Mouse (Mus musculus) embryonic facial prominence, embryonic 13.5 days (tissue): Measurements from ENCODE around the gene Tmem132c. TPM values are rescaled to one million over a fixed set of nuclear protein-coding genes. Genes with fewer than 3 reads are reported as not detected.
"Not testable (repeated sequence)": the region's sequence is repeated elsewhere in the genome, so short reads cannot be mapped to it uniquely, and the experiment has no call there.

Experiments
- ATAC-seq: fragments of 200-750 bp; cut with Nextera tagmentation; 2 replicates; pipeline ENCODE4 v1.8.0; 2017; ENCODE audit warnings: low read depth; ENCODE audit not compliant: insufficient number of reproducible peaks, insufficient read depth, low FRiP score, low TSS enrichment
- H3K27ac ChIP-seq: fragments of 300-500 bp; sonication (generic); 2 replicates; pipeline ENCODE4 v1.5.1; 2015; ENCODE audit warnings: moderate library complexity, mild to moderate bottlenecking, inconsistent platforms
- H3K27me3 ChIP-seq: fragments of 300-500 bp; sonication (generic); 2 replicates; pipeline ENCODE4 v1.6.1; 2015; ENCODE audit warnings: mild to moderate bottlenecking, inconsistent platforms
- H3K36me3 ChIP-seq: fragments of 300-500 bp; sonication (generic); 2 replicates; pipeline ENCODE4 v1.6.1; 2015; ENCODE audit warnings: mild to moderate bottlenecking, inconsistent platforms
- H3K4me1 ChIP-seq: fragments of 300-500 bp; sonication (generic); 2 replicates; pipeline ENCODE4 v1.6.1; 2015; ENCODE audit warnings: inconsistent platforms
- H3K4me2 ChIP-seq: fragments of 300-500 bp; sonication (generic); 2 replicates; pipeline ENCODE4 v1.6.1; 2015; ENCODE audit warnings: moderate library complexity, mild to moderate bottlenecking, inconsistent platforms
- H3K4me3 ChIP-seq: fragments of 300-500 bp; sonication (generic); 2 replicates; pipeline ENCODE4 v1.5.1; 2015; ENCODE audit warnings: mild to moderate bottlenecking, inconsistent platforms
- H3K9ac ChIP-seq: fragments of 300-500 bp; sonication (generic); 2 replicates; pipeline ENCODE4 v1.6.1; 2015; ENCODE audit warnings: mild to moderate bottlenecking, inconsistent platforms
- H3K9me3 ChIP-seq: fragments of 300-500 bp; sonication (generic); 2 replicates; pipeline ENCODE4 v1.6.1; 2016; ENCODE audit warnings: inconsistent platforms
- WGBS: fragments of 180-500 bp; shearing (Covaris S2); methylation state at CpG from one replicate; pipeline ENCODE4 v1.1.7; 2015; ENCODE audit warnings: mixed read lengths; 5-methylcytosine and 5-hydroxymethylcytosine counted together
- polyA plus RNA-seq: library from polyadenylated mRNA; unstranded; fragments of >200 nt; fragmentation: Nextera tagmentation; extraction: Ambion mirVana; gene quantifications from 2 replicates; pipeline ENCODE4 v1.2.1, GENCODE M21; 2015

The Tmem132c gene
- polyA plus RNA-seq, 1 experiment from 2014 or later: 55.6 TPM

DNA sequence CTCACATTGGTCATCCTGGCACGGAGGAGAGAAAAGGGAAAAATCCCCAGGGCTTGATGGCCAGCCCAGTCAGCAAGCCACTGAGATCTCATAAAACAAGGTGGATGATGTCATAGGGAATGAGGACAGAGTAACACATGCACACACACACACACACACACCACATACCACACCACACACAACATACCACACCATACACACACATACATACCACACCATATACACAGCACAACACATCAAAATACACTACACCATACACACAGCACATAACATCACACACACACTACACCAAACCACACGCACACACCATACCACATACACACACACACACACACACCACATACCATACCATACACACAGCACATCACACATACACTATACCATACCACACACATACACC is 104.8 kb downstream of the Tmem132c start:
- H3K27me3 ChIP-seq: no peaks in the 10 kb centered on the region
- no peak overlapping the region for H3K9ac ChIP-seq
- WGBS: 84% methylated on average over 2 of the region's 2 CpGs
- H3K4me2 ChIP-seq: no peak overlapping the region
- H3K4me1 ChIP-seq: peaks cover 40% of the 10 kb centered on the region
- peak overlapping the region; percentile 8 for H3K27ac ChIP-seq
- no peaks in the 10 kb centered on the region for H3K9me3 ChIP-seq
- no peaks in the 10 kb centered on the region for H3K36me3 ChIP-seq
- no peak for ATAC-seq
- no peak overlapping the region for H3K4me3 ChIP-seq

DNA sequence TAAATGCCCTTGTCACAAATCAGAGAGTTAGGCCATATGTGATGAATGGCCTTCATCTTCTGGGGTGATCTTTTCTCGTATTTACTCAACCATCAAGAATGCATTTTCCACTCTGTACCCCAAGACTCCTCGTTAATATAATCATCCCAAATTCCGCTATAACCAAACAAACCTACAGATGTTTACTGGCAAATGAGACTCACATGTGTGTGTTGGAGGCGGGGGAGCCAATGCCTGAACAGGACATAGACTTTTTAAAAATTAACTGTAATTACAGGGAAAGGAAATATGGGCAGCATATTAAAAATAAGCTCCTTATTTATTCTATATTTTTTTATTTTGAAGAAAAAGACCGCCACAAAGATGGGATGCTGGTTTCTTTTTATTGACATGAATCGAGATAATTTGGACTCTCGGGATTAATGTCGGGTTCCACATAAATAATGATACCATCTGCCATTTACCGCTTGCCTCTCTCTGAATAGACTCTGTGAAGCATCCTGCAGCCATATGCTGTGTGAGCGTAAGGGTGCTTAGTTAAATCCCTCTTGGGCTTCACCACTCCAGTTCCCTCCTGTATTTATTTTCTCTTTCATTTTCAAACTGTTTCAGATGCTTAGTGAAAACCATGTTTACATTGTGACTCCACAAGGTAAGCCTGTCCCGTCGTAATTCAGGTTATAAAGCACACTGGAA is 105.6 kb downstream of the Tmem132c start:
- Histone ChIP-seq H3K9ac (no peak overlapping the region), H3K36me3 (no peaks in the 10 kb centered on the region), H3K4me1 (peaks cover 40% of the 10 kb centered on the region), H3K27ac (peak overlapping the region; percentile 41), H3K4me2 (peak overlapping the region; percentile 9; the same call in 1 of the 2 replicates), H3K4me3 (no peak overlapping the region), H3K27me3 (no peaks in the 10 kb centered on the region), H3K9me3 (no peaks in the 10 kb centered on the region)
- 43% methylated on average over 12 of the region's 12 CpGs for WGBS
- no peak for ATAC-seq

DNA sequence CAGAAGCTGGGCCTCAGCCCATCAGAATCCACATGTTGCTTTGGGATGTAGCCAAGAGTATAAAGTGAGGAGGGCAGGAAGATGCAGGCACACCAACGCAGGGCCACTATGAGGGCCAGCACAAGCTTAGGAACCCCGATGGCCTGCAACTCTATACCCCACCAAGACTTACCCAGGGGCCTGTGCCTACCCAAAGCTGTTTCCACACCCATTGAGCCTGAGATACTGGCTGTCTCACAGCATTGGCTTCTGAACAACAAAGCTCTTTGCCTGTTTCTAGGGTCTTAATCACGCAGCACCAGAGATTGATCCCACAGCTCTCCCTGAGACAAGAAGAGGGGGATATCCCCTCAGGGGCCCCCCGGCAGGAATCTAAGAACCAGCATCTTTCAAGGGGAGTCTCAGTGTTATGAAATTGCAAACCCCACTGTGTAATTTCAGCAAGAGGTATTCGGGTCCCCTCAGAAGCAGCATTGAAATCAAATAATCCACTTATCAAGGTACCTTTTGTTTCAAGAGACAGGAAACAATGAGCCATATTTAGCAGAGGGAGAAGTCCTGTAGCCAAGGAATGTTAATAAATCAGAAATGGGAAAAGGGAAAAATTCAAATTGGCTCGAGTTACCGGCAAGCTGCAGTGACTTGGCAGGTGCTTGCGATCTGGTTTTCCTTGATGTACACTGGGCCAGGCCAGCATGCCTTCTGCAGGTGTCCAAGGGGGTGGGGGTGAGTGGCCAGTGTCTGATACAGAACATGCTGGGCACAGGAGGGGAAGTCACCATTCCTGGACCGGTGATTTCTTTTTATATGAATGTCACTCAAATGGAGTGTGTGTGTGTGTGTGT is 107.8 kb downstream of the Tmem132c start:
- WGBS: 40% methylated on average over 9 of the region's 9 CpGs
- Histone ChIP-seq H3K27me3 (no peaks in the 10 kb centered on the region), H3K4me3 (no peak overlapping the region), H3K9me3 (no peaks in the 10 kb centered on the region), H3K4me1 (peaks cover 40% of the 10 kb centered on the region), H3K4me2 (no peak overlapping the region), H3K9ac (0 out of 2 replicates have a peak overlapping the region, but pooled peaks have one; percentile 16), H3K27ac (peak overlapping the region; percentile 80), H3K36me3 (no peaks in the 10 kb centered on the region)
- no peak for ATAC-seq

DNA sequence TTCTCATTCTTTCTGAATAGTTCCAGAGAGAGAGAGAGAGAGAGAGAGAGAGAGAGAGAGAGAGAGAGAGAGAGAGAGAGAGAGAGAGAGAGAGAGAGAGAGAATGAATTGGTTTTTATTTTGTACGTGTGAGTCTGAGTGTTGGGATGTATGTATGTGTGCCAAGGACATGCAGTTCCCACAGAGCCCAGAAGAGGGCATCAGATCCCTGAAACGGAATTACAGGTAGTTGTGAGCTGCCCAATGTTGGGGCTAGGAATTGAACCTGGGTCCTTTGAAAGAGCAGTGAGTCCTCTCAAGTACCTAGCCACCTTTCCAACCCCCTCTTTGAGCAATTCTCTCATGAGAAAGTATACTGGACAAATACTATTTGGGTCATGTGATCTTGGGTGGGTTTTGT is 111.4 kb downstream of the Tmem132c start:
- H3K4me2 ChIP-seq: no peak overlapping the region
- H3K9ac ChIP-seq: no peak overlapping the region
- 68% methylated on average over 2 of the region's 2 CpGs for WGBS
- peaks cover 38% of the 10 kb centered on the region for H3K4me1 ChIP-seq
- H3K9me3 ChIP-seq: no peaks in the 10 kb centered on the region
- H3K27ac ChIP-seq: no peak overlapping the region
- H3K4me3 ChIP-seq: no peak overlapping the region
- no peaks in the 10 kb centered on the region for H3K36me3 ChIP-seq
- no peaks in the 10 kb centered on the region for H3K27me3 ChIP-seq
- no peak for ATAC-seq

DNA sequence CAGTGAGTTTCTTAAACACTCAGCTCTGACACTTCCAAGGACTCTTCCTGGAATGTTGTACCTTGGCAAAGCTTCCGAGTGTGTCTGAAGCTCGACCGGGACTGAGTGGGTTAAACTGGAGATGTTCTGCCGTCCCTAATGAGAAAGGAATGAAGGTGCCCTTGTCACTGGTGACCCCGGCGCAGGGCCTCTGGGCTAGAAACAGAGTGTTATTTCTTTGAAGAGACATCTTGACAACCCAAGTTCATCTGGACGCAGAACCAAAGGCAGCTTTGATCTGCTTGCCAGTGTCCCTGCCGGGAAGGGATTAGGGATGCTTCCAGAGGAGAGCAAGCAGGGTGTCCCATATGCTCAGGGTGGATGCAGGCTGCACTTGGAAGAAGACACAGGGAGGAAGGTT is 114.2 kb downstream of the Tmem132c start:
- no peak overlapping the region for H3K4me3 ChIP-seq
- 0 out of 2 replicates have a peak overlapping the region, but pooled peaks have one; percentile 2 for H3K27ac ChIP-seq
- no peaks in the 10 kb centered on the region for H3K27me3 ChIP-seq
- no peak overlapping the region for H3K9ac ChIP-seq
- ATAC-seq: no peak
- H3K4me1 ChIP-seq: peaks cover 19% of the 10 kb centered on the region
- WGBS: 13% methylated on average over 8 of the region's 8 CpGs
- no peak overlapping the region for H3K4me2 ChIP-seq
- no peaks in the 10 kb centered on the region for H3K9me3 ChIP-seq
- H3K36me3 ChIP-seq: peaks cover 11% of the 10 kb centered on the region

DNA sequence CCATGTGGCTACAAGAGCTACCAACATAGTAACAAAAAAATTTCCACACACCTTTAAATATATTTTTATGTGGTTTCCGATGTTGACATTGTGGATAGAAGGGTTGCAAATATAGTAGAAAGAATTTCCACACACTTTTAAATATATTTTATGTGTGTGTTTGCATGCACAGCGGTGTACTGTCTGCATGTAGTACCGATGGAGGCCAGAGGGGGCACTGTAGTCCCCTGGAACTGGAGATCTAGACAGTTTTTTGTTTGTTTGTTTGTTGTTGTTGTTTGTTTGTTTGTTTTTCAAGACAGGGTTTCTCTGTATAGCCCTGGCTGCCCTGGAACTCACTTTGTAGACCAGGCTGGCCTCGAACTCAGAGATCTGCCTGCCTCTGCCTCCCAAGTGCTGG is 116.3 kb downstream of the Tmem132c start:
- peaks cover 11% of the 10 kb centered on the region for H3K36me3 ChIP-seq

DNA sequence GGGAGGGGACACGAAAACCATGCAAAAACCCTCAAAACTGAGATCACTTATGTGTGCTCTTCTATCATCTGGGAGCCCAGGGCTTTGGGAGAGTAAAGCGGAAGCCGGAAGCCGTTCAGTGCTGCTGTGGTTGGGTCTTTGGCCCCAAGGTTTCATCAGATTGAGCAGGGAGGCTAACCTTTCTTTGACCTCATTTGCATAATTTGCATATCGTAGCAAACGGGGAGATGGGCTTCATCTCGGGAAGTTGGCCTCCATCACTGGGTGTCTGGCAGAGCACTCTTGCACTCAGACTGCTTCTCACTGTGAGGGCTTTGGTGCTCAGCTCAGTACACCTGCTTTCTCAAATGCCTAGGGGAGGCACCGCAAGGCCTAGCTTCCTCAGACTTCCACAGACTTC is 119.5 kb downstream of the Tmem132c start:
- H3K4me1 ChIP-seq: peaks cover 23% of the 10 kb centered on the region
- no peaks in the 10 kb centered on the region for H3K9me3 ChIP-seq
- no peak overlapping the region for H3K9ac ChIP-seq
- ATAC-seq: no peak
- no peak overlapping the region for H3K27ac ChIP-seq
- H3K36me3 ChIP-seq: peaks cover 11% of the 10 kb centered on the region
- no peaks in the 10 kb centered on the region for H3K27me3 ChIP-seq
- H3K4me3 ChIP-seq: no peak overlapping the region
- WGBS: 63% methylated on average over 8 of the region's 8 CpGs
- H3K4me2 ChIP-seq: no peak overlapping the region

More for the DNA sequence above, 116.3 kb downstream of the Tmem132c start:
- not testable (repeated sequence) for H3K9me3 ChIP-seq, H3K27ac ChIP-seq, H3K4me3 ChIP-seq, H3K9ac ChIP-seq, H3K27me3 ChIP-seq, H3K4me2 ChIP-seq, ATAC-seq
- 84% methylated on average over 4 of the region's 4 CpGs for WGBS
- peaks cover 32% of the 10 kb centered on the region for H3K4me1 ChIP-seq

DNA sequence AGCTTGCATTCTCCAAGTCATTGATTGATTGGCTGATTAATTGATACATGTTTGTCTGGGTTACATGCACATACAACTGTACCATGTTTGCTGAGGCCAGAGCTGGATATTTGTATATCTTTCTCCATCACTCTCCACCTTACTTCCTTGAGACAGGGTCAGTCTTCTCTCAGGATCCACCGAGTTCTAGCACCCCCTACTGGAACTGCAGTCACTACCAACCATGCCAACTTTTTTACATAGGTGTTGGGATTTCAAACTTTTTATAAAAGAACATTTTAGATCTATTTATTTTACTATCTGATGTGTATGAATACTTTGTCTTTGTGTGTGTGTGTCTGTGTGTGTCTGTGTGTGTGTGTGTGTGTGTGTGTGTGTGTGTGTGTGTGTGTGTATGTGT is 123.5 kb downstream of the Tmem132c start:
- Histone ChIP-seq H3K4me3 (no peak overlapping the region), H3K9me3 (no peaks in the 10 kb centered on the region), H3K4me2 (no peak overlapping the region), H3K27me3 (no peaks in the 10 kb centered on the region), H3K27ac (no peak overlapping the region), H3K4me1 (peaks cover 33% of the 10 kb centered on the region), H3K9ac (no peak overlapping the region), H3K36me3 (peaks cover 3% of the 10 kb centered on the region)
- WGBS: 18% methylated on average over 1 of the region's 1 CpGs
- no peak for ATAC-seq

DNA sequence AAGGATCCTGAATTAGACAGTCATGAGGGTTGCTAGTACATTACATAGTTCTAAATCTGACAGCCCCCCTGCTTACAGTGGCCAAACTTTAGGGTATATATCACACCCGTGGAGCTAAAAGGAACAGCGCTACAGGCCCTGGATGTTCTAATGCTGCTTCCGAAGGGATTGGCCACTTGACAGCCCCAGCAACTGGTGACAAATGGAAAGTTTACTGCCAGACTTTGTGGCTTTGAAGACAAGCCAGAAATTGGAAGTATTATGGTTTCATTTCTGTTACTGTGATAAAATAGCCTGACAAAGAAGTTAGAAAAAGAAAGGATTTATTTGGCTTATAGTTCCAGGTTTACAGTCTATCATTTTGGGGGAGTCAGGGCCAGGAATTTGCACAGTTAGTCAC is 126.6 kb downstream of the Tmem132c start:
- no peak for ATAC-seq
- H3K4me2 ChIP-seq: no peak overlapping the region
- H3K27me3 ChIP-seq: no peaks in the 10 kb centered on the region
- H3K4me1 ChIP-seq: peaks cover 36% of the 10 kb centered on the region
- H3K36me3 ChIP-seq: no peaks in the 10 kb centered on the region
- H3K4me3 ChIP-seq: no peak overlapping the region
- no peak overlapping the region for H3K9ac ChIP-seq
- no peaks in the 10 kb centered on the region for H3K9me3 ChIP-seq
- 91% methylated on average over 3 of the region's 3 CpGs for WGBS
- H3K27ac ChIP-seq: 0 out of 2 replicates have a peak overlapping the region, but pooled peaks have one; percentile 12

DNA sequence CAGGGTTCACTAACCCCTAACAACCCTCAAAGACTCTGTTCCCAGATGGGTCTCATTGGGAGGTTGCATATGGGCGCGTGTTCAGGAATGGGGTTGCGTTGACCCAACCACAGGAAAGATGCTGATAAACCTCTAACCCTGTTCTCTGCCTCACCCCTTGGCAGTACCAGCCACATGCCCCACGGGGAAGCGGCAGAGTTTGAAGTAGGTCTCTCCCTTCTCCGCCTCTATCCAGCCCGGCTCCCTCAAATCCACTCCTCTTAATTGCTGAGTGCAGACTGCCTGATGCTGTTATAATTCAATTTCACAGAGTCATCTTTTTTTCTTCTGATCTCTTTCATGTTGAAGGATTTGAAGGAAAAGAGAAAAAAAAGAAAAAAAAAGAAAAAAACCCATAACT is 128.2 kb downstream of the Tmem132c start:
- H3K4me1 ChIP-seq: peaks cover 36% of the 10 kb centered on the region
- no peak overlapping the region for H3K4me3 ChIP-seq
- 25% methylated on average over 7 of the region's 7 CpGs for WGBS

DNA sequence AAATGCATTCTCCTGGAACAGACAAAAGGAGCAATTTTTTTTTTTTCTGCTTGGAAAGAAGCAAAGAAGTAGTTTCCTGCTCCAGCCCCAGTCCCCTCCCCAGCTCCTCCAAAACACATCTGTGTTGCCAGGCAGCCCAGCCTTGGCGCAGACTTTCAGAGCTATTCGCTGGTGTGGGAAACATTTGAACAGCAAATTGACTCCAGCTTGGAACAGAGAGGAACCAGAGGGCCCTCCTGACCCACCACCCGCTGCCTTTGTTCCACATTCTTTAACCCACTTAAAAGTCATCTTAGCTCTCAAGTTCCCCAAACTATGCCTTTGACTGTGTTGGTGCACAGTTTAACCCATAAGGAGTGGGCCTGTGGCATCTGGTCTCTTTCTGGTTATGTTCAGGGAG is 128.9 kb downstream of the Tmem132c start:
- H3K27me3 ChIP-seq: no peaks in the 10 kb centered on the region
- WGBS: 0% methylated on average over 3 of the region's 3 CpGs
- peak overlapping the region; percentile 91 for H3K27ac ChIP-seq
- peak overlapping the region; percentile 49 for H3K4me2 ChIP-seq
- H3K4me1 ChIP-seq: peaks cover 36% of the 10 kb centered on the region
- H3K36me3 ChIP-seq: no peaks in the 10 kb centered on the region
- no peak overlapping the region for H3K9ac ChIP-seq
- ATAC-seq: peak; percentile 73
- H3K4me3 ChIP-seq: no peak overlapping the region
- H3K9me3 ChIP-seq: 0 out of 2 replicates have a peak, but pooled peaks cover 4% of the 10 kb centered on the region

More for the DNA sequence above, 128.2 kb downstream of the Tmem132c start:
- 0 out of 2 replicates have a peak, but pooled peaks cover 1% of the 10 kb centered on the region for H3K9me3 ChIP-seq
- no peaks in the 10 kb centered on the region for H3K27me3 ChIP-seq
- H3K4me2 ChIP-seq: peak overlapping the region; percentile 49
- H3K36me3 ChIP-seq: no peaks in the 10 kb centered on the region
- ATAC-seq: no peak
- no peak overlapping the region for H3K9ac ChIP-seq
- H3K27ac ChIP-seq: peak overlapping the region; percentile 91
